ENCODE assay signal across 18 mouse cellular contexts in the genomic region with DNA sequence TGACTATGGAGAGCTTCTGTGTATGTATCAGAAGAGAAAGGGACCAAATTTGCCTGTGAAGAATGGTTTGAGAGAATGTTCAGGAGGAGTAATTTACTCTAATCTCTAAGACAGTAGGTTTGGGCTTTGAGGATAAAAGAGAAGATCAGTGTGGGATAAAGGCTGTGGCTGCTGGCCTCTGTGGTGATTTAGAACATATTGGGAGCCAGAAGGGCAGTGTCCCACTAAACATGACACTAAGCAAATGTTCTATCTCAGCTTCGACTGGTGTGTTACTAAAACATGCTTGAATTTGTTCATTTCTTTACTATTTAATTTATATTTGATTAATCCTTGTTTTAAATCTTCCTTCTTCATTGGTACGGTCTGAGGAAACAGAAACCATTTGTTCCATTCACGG.
DNase-seq lines count a peak whose midpoint lies in the region; ATAC-seq and TF ChIP-seq lines count a peak whose summit lies in the region.
"Had no signal": no experiment of that assay in that cellular context is flagged by ENCODE, and none has a peak within 500 bp of the region (broad histone marks: within the 10 kb centered on the region; RNA-seq: fewer than 3 reads in every experiment).

No protein-coding gene starts in this region.

- no peaks in the 10 kb centered on the region for H3K36me3 ChIP-seq in stomach, embryonic 14.5 days (ENCODE audit: control insufficient read depth, insufficient read depth, low read length)
- no peaks in the 10 kb centered on the region for H3K36me3 ChIP-seq in stomach, postnatal 0 days (ENCODE audit: control insufficient read depth, insufficient read depth, low read length)
- no peaks in the 10 kb centered on the region for H3K36me3 ChIP-seq in stomach, embryonic 15.5 days
- H3K36me3 ChIP-seq: embryonic facial prominence, embryonic 10.5 days; embryonic facial prominence, embryonic 12.5 days; forebrain, embryonic 15.5 days had no signal

- no peak overlapping the region for H3K4me2 ChIP-seq in stomach, embryonic 14.5 days (replicated peaks; ENCODE audit: low read depth, low read length)
- H3K4me2 ChIP-seq in stomach, postnatal 0 days (replicated peaks; ENCODE audit: low read depth): no peak overlapping the region
- no peak overlapping the region for H3K4me2 ChIP-seq in stomach, embryonic 15.5 days
- H3K4me2 ChIP-seq: embryonic facial prominence, embryonic 12.5 days; forebrain, embryonic 13.5 days; forebrain, embryonic 15.5 days had no signal

- no peaks in the 10 kb centered on the region for H3K9me3 ChIP-seq in stomach, embryonic 14.5 days (ENCODE audit: control insufficient read depth, low read depth, low read length)
- no peaks in the 10 kb centered on the region for H3K9me3 ChIP-seq in stomach, postnatal 0 days (ENCODE audit: control insufficient read depth, low read length)
- H3K9me3 ChIP-seq in stomach, embryonic 15.5 days: no peaks in the 10 kb centered on the region
- H3K9me3 ChIP-seq: embryonic facial prominence, embryonic 10.5 days; embryonic facial prominence, embryonic 12.5 days; forebrain, embryonic 15.5 days had no signal

- peak; percentile 65; the same call in 1 of the 2 replicates for ATAC-seq in stomach, embryonic 14.5 days (ENCODE audit: insufficient number of reproducible peaks, insufficient read depth, low FRiP score, low read depth)
- no peak for ATAC-seq in stomach, postnatal 0 days (ENCODE audit: low FRiP score, low TSS enrichment)
- ATAC-seq in stomach, embryonic 15.5 days (ENCODE audit: insufficient read depth, low FRiP score, low read depth): no peak
- ATAC-seq: forebrain, embryonic 13.5 days; forebrain, embryonic 15.5 days had no signal

- TF ChIP-seq CTCF in stomach, postnatal 0 days (IDR thresholded peaks at IDR 0.05; ENCODE audit: low read depth): no peak

- TF ChIP-seq EP300 in stomach, postnatal 0 days (optimal IDR thresholded peaks at IDR 0.05): no peak

- no peaks in the 10 kb centered on the region for H3K27me3 ChIP-seq in stomach, embryonic 14.5 days (ENCODE audit: control insufficient read depth, insufficient read depth, low read length)
- no peaks in the 10 kb centered on the region for H3K27me3 ChIP-seq in stomach, postnatal 0 days (ENCODE audit: control insufficient read depth, insufficient read depth, low read length)
- no peaks in the 10 kb centered on the region for H3K27me3 ChIP-seq in stomach, embryonic 15.5 days (replicated peaks)
- H3K27me3 ChIP-seq: embryonic facial prominence, embryonic 12.5 days; forebrain, embryonic 13.5 days; forebrain, embryonic 15.5 days had no signal

- peak; percentile 5 to 8 for DNase-seq in kidney, postnatal 4 days
- DNase-seq in kidney, postnatal 14 days: no peak
- DNase-seq in stomach, postnatal 0 days (ENCODE audit: low spot score): no peak
- DNase-seq in urinary bladder, postnatal 36 days (ENCODE audit: low spot score in 2 of 2): no peak
- DNase-seq in cerebellum, adult 9-11 months: no peak
- DNase-seq: adrenal gland, adult 2 months; adrenal gland, postnatal 10 days; adrenal gland, postnatal 25 days; cerebellum, adult 11 months; cerebellum, adult 18-20 months; cerebellum, adult 8-10 months; cerebellum, postnatal 25 days had no signal

- 0 out of 2 replicates have a peak, but pooled peaks cover 6% of the 10 kb centered on the region for H3K4me1 ChIP-seq in stomach, embryonic 14.5 days (ENCODE audit: control insufficient read depth, insufficient read depth, low read length)
- H3K4me1 ChIP-seq in stomach, postnatal 0 days (replicated peaks; ENCODE audit: control insufficient read depth, insufficient read depth): no peaks in the 10 kb centered on the region
- no peaks in the 10 kb centered on the region for H3K4me1 ChIP-seq in stomach, embryonic 15.5 days
- H3K4me1 ChIP-seq: embryonic facial prominence, embryonic 10.5 days; embryonic facial prominence, embryonic 12.5 days; forebrain, embryonic 13.5 days; forebrain, embryonic 15.5 days had no signal

- 48% methylated on average over 3 of the region's 3 CpGs for WGBS in stomach, embryonic 14.5 days
- WGBS in stomach, postnatal 0 days: 44% methylated on average over 3 of the region's 3 CpGs
- WGBS in stomach, embryonic 15.5 days: 45% methylated on average over 3 of the region's 3 CpGs

- no peak overlapping the region for H3K4me3 ChIP-seq in stomach, embryonic 14.5 days (ENCODE audit: low read depth, low read length)
- no peak overlapping the region for H3K4me3 ChIP-seq in stomach, postnatal 0 days (ENCODE audit: low read depth, low read length)
- H3K4me3 ChIP-seq in stomach, embryonic 15.5 days (replicated peaks): no peak overlapping the region
- H3K4me3 ChIP-seq: embryonic facial prominence, embryonic 10.5 days; embryonic facial prominence, embryonic 12.5 days; forebrain, embryonic 13.5 days; forebrain, embryonic 15.5 days had no signal

- H3K27ac ChIP-seq in stomach, embryonic 14.5 days (ENCODE audit: low read length): no peak overlapping the region
- no peak overlapping the region for H3K27ac ChIP-seq in stomach, postnatal 0 days (replicated peaks)
- 0 out of 2 replicates have a peak overlapping the region, but pooled peaks have one; percentile 31 for H3K27ac ChIP-seq in stomach, embryonic 15.5 days
- H3K27ac ChIP-seq: embryonic facial prominence, embryonic 10.5 days; embryonic facial prominence, embryonic 12.5 days; forebrain, embryonic 13.5 days; forebrain, embryonic 15.5 days had no signal

- no peak overlapping the region for H3K9ac ChIP-seq in stomach, embryonic 14.5 days (replicated peaks; ENCODE audit: low read depth, low read length)
- H3K9ac ChIP-seq in stomach, postnatal 0 days (ENCODE audit: low read length): no peak overlapping the region
- no peak overlapping the region for H3K9ac ChIP-seq in stomach, embryonic 15.5 days
- H3K9ac ChIP-seq: embryonic facial prominence, embryonic 12.5 days; forebrain, embryonic 13.5 days; forebrain, embryonic 15.5 days had no signal

Comparison
In these comparisons a context has a peak if more than half of its experiments do, and no peak if none do; other contexts are left out.
1. DNase-seq: peak in kidney, postnatal 4 days (2 of 2); none in kidney, postnatal 14 days (single experiment), stomach, postnatal 0 days (single experiment), urinary bladder, postnatal 36 days (0 of 2) and cerebellum, adult 9-11 months (single experiment).